Mouse (Mus musculus): ENCODE data around the gene Faim2.

DNA sequence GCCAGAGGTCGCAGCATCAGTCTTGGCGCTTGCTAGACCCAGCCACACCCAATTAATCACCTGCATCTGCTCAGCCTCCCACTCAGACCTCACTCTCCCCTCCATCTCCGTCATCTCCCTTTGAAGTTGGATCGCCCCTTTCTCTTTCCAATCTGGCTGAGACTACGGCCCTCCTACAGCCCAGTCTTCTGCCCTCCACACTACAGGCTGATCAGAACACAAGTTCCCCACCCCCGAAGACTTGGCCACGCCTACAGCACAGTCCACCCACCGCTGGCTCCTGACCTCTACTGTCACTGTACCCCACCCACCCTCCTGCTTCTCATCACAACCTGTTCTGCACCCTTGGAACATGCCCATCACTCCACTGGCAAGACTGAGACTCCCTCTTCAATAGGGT, 11.2 kb downstream of the Faim2 start:
- TF ChIP-seq CTCF (IDR thresholded peaks at IDR 0.05; ENCODE audit: insufficient read depth, low read depth, low read length) (no peak), POLR2A (IDR thresholded peaks at IDR 0.05; ENCODE audit: insufficient read depth, low read depth, low read length) (no peak)
